Mouse (Mus musculus): ENCODE measurements around the gene Trip6. TPM values are rescaled to one million over a fixed set of nuclear protein-coding genes. Genes with fewer than 3 reads are reported as not detected.
A peak's percentile ranks its signal among the peaks of the same experiment; 100 is the strongest.

Trip6 gene
- polyA plus RNA-seq, 1 experiment from 2014 or later, result 46.4 TPM

GRCm38 (mm10) chr5:137293282-137293681 lies 20.9 kb downstream of the Trip6 start:
- Histone ChIP-seq H3K9me3 (ENCODE audit: control insufficient read depth, low read length) (no peaks in the 10 kb centered on the region), H3K4me3 (ENCODE audit: low read depth, low read length) (peak overlapping the region; percentile 51), H3K9ac (ENCODE audit: low read length) (peak overlapping the region; percentile 73), H3K4me2 (replicated peaks; ENCODE audit: low read depth) (peak overlapping the region; percentile 98), H3K36me3 (ENCODE audit: control insufficient read depth, insufficient read depth, low read length) (peaks cover 19% of the 10 kb centered on the region), H3K27ac (replicated peaks) (peak overlapping the region; percentile 95), H3K4me1 (replicated peaks; ENCODE audit: control insufficient read depth, insufficient read depth) (peaks cover 10% of the 10 kb centered on the region), H3K27me3 (ENCODE audit: control insufficient read depth, insufficient read depth, low read length) (no peaks in the 10 kb centered on the region; the same call in 1 of the 2 replicates)
- DNase-seq (ENCODE audit: low spot score) (peak; percentile 94), ATAC-seq (ENCODE audit: low FRiP score, low TSS enrichment) (peak; percentile 70)
- peak; percentile 20 for TF ChIP-seq CTCF (IDR thresholded peaks at IDR 0.05; ENCODE audit: low read depth)
- no peak for TF ChIP-seq EP300 (optimal IDR thresholded peaks at IDR 0.05)
- 0% methylated on average over 9 of the region's 15 CpGs for WGBS

GRCm38 (mm10) chr5:137291381-137291926 lies 22.8 kb downstream of the Trip6 start:
- no peaks in the 10 kb centered on the region for H3K9me3 ChIP-seq (ENCODE audit: control insufficient read depth, low read length)
- TF ChIP-seq CTCF (IDR thresholded peaks at IDR 0.05; ENCODE audit: low read depth) (no peak), EP300 (optimal IDR thresholded peaks at IDR 0.05) (no peak)
- no peak for DNase-seq (ENCODE audit: low spot score)
- H3K27me3 ChIP-seq (ENCODE audit: control insufficient read depth, insufficient read depth, low read length), result no peaks in the 10 kb centered on the region; the same call in 1 of the 2 replicates
- H3K27ac ChIP-seq (replicated peaks), result no peak overlapping the region
- H3K9ac ChIP-seq (ENCODE audit: low read length), result no peak overlapping the region
- peaks cover 4% of the 10 kb centered on the region; the same call in 1 of the 2 replicates for H3K36me3 ChIP-seq (ENCODE audit: control insufficient read depth, insufficient read depth, low read length)
- H3K4me3 ChIP-seq (ENCODE audit: low read depth, low read length), result no peak overlapping the region
- no peak overlapping the region for H3K4me2 ChIP-seq (replicated peaks; ENCODE audit: low read depth)
- peaks cover 17% of the 10 kb centered on the region for H3K4me1 ChIP-seq (replicated peaks; ENCODE audit: control insufficient read depth, insufficient read depth)
- 77% methylated on average over 15 of the region's 15 CpGs for WGBS
- ATAC-seq (ENCODE audit: low FRiP score, low TSS enrichment), result no peak

DNA sequence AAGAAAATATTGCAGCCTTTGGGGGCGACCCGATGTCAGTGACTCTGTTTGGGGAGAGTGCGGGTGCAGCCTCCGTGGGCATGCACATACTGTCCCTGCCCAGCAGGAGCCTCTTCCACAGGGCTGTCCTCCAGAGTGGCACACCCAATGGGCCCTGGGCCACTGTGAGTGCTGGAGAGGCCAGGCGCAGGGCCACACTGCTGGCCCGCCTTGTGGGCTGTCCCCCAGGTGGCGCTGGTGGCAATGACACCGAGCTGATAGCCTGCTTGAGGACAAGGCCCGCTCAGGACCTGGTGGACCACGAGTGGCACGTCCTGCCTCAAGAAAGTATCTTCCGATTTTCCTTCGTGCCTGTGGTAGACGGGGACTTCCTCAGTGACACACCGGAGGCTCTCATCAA lies 23.5 kb downstream of the Trip6 start:
- H3K27ac ChIP-seq (replicated peaks), result no peak overlapping the region
- DNase-seq (ENCODE audit: low spot score), result peak; percentile 86
- no peaks in the 10 kb centered on the region for H3K9me3 ChIP-seq (ENCODE audit: control insufficient read depth, low read length)
- H3K9ac ChIP-seq (ENCODE audit: low read length), result no peak overlapping the region
- no peak overlapping the region for H3K4me2 ChIP-seq (replicated peaks; ENCODE audit: low read depth)
- H3K4me3 ChIP-seq (ENCODE audit: low read depth, low read length), result no peak overlapping the region
- peaks cover 17% of the 10 kb centered on the region for H3K4me1 ChIP-seq (replicated peaks; ENCODE audit: control insufficient read depth, insufficient read depth)
- peak; percentile 80 for TF ChIP-seq CTCF (IDR thresholded peaks at IDR 0.05; ENCODE audit: low read depth)
- no peak for TF ChIP-seq EP300 (optimal IDR thresholded peaks at IDR 0.05)
- no peaks in the 10 kb centered on the region for H3K36me3 ChIP-seq (ENCODE audit: control insufficient read depth, insufficient read depth, low read length)
- peak; percentile 9; the same call in 1 of the 2 replicates for ATAC-seq (ENCODE audit: low FRiP score, low TSS enrichment)
- 33% methylated on average over 15 of the region's 15 CpGs for WGBS
- no peaks in the 10 kb centered on the region; the same call in 1 of the 2 replicates for H3K27me3 ChIP-seq (ENCODE audit: control insufficient read depth, insufficient read depth, low read length)

DNA sequence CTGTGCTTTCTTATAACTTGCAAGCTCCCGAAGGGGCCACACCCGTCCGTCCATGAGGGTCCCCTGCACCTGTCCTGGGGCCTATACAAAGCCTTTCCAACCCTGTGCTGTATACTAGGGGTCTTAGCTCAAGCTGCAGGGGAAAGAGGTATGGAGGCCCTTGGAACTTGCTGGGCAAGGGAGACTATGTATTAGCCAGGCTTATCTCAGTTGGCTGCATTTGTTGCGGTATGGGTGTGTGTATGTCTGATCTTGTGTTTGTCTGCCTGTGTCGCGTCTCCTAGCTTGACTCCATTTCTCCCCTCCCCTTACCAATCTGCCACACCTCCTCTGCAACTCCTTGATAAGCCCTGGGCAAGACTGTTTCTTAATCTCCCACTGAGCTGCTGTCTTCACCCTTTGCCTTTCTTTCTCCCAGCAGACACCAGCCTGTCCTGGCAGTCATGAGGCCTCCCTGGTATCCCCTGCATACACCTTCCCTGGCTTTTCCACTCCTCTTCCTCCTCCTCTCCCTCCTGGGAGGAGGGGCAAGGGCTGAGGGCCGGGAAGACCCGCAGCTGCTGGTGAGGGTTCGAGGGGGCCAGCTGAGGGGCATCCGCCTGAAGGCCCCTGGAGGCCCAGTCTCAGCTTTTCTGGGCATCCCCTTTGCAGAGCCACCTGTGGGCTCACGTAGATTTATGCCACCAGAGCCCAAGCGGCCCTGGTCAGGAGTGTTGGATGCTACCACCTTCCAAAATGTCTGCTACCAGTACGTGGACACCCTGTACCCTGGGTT lies 24.4 kb downstream of the Trip6 start:
- Histone ChIP-seq H3K27me3 (ENCODE audit: control insufficient read depth, insufficient read depth, low read length) (no peaks in the 10 kb centered on the region; the same call in 1 of the 2 replicates), H3K9me3 (ENCODE audit: control insufficient read depth, low read length) (no peaks in the 10 kb centered on the region), H3K36me3 (ENCODE audit: control insufficient read depth, insufficient read depth, low read length) (no peaks in the 10 kb centered on the region), H3K4me3 (ENCODE audit: low read depth, low read length) (no peak overlapping the region), H3K4me1 (replicated peaks; ENCODE audit: control insufficient read depth, insufficient read depth) (peaks cover 14% of the 10 kb centered on the region), H3K9ac (ENCODE audit: low read length) (no peak overlapping the region), H3K4me2 (replicated peaks; ENCODE audit: low read depth) (peak overlapping the region; percentile 64), H3K27ac (replicated peaks) (no peak overlapping the region)
- TF ChIP-seq EP300 (optimal IDR thresholded peaks at IDR 0.05) (no peak), CTCF (IDR thresholded peaks at IDR 0.05; ENCODE audit: low read depth) (no peak)
- no peak for DNase-seq (ENCODE audit: low spot score)
- ATAC-seq (ENCODE audit: low FRiP score, low TSS enrichment), result no peak
- 57% methylated on average over 13 of the region's 13 CpGs for WGBS

DNA sequence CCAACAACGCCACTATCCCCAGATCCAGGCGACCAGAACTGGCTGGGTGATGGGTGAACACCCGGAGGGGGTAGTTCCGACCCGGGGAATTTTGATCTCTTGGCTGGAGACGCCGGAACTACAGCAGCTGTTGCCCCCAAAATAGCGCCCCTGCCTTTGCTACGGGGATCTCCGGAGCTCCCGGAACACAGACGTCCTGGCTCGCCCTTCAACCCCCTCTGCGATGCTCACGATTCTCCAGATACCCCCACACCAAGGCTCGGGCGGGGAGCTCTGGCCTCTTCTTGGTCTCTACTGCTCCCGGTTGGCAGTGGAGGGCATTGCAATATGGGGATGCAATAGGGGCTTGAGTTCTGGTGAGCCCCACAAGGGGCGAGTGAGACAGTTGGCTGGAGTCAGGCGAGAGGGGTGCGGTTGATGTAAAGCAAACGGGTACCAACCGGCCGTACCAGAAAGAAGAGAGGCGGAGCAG lies 25.2 kb downstream of the Trip6 start:
- no peak; the same call in 1 of the 2 replicates for ATAC-seq (ENCODE audit: low FRiP score, low TSS enrichment)
- H3K36me3 ChIP-seq (ENCODE audit: control insufficient read depth, insufficient read depth, low read length), result no peaks in the 10 kb centered on the region
- peak overlapping the region; percentile 27; the same call in 1 of the 2 replicates for H3K9ac ChIP-seq (ENCODE audit: low read length)
- peak overlapping the region; percentile 25; the same call in 1 of the 2 replicates for H3K4me3 ChIP-seq (ENCODE audit: low read depth, low read length)
- no peak overlapping the region for H3K27ac ChIP-seq (replicated peaks)
- no peaks in the 10 kb centered on the region for H3K9me3 ChIP-seq (ENCODE audit: control insufficient read depth, low read length)
- peaks cover 12% of the 10 kb centered on the region for H3K4me1 ChIP-seq (replicated peaks; ENCODE audit: control insufficient read depth, insufficient read depth)
- DNase-seq (ENCODE audit: low spot score), result peak; percentile 40
- 4% methylated on average over 25 of the region's 25 CpGs for WGBS
- no peaks in the 10 kb centered on the region; the same call in 1 of the 2 replicates for H3K27me3 ChIP-seq (ENCODE audit: control insufficient read depth, insufficient read depth, low read length)
- TF ChIP-seq EP300 (optimal IDR thresholded peaks at IDR 0.05), result no peak
- peak; percentile 63 for TF ChIP-seq CTCF (IDR thresholded peaks at IDR 0.05; ENCODE audit: low read depth)
- H3K4me2 ChIP-seq (replicated peaks; ENCODE audit: low read depth), result peak overlapping the region; percentile 64

All from stomach, postnatal 0 days (tissue).